Mouse (Mus musculus) left cerebral cortex, adult 2 months (tissue): ENCODE results near the gene Colq. TPM values are rescaled to one million over a fixed set of nuclear protein-coding genes. Genes with fewer than 3 reads are reported as not detected.

ENCODE experiments used
- DNase-seq, 2 experiments: peaks; one replicate each; pipeline ENCODE4 v3.0.0; 2021 to 2022; ENCODE audit warnings: low spot score in 2 of 2, mixed read lengths in 1 of 2; ENCODE audit errors: extremely low spot score in 1 of 2
- H3K27ac ChIP-seq: fragments of 200-600 bp; 2 replicates; pipeline ENCODE4 v1.8.1; 2022
- H3K4me3 ChIP-seq: fragments of 200-600 bp; 2 replicates; pipeline ENCODE4 v1.8.1; 2022
- CTCF ChIP-seq: fragments of 200-600 bp; IDR thresholded peaks from 2 replicates; pipeline ENCODE4 v1.8.1; 2022; ENCODE audit warnings: antibody characterized with exemption, mild to moderate bottlenecking, moderate library complexity
- intact Hi-C: fragments of 180-260 bp; cut with DNase I; formaldehyde crosslinking; loops from one replicate; pipeline ENCODE4 v1.15.1; 2025
- total RNA-seq, 2 experiments: library from RNA; stranded (reverse); gene quantifications; 2 replicates each; pipeline ENCODE4 v1.2.3; 2021

Colq gene
- total RNA-seq, 2 experiments from 2014 or later = 1.1 to 1.8 TPM

DNA sequence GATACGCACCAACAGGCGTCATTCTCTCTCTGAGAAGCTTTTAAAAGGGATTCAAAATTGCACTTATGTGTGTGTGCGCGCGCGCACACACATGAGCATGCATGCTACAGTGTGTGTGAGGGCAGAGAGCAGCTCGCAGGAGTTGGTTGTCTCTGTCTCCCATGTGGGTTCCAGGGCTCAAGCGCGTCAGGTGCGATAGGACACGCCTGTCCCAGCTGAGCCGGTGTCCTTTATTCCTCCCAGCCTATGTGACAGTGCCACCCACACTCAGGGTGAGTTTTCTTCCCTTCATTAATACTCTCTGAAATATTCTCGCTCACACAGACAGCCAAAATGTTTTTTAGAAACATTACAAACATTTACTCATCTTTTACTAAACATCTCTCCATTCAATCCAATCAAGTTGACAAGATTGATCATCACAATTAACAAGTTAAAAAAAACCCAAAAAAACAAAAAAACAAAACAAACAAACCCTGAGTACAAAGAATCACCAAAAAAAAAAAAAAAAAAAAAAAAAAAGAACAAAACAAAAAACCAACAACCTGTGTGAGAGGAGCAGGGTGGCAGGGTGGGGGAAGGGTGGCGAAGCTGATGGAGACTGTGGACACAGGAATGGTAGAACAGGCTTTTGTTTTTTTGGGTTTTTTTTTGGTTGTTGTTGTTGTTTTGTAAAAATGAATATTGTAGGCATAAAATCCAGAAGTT lies 10.9 kb upstream of the Colq start:
- TF ChIP-seq CTCF = no peak

DNA sequence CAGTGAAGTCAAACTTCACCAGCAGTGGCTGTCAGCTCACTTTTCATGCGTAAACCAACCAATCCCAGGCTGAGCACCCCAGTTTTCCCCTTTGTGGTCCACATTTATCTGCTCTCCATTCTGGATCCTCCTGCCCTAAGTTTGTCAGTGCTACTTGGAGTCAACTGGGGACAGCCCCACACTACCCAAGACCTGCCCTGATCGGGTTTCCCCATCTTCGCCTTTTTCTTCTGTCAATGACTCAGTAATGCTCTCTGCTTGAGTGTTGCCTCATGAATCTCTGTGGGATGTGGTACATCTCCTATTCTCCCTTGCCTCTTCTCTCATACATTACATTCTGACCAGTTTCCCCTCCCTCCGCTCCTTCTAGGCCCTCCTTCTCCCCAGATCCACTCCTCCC lies 6.3 kb upstream of the Colq start:
- no peak overlapping the region for H3K27ac ChIP-seq
- intact Hi-C loops = no loop called here
- H3K4me3 ChIP-seq = no peak overlapping the region
- TF ChIP-seq CTCF = no peak
- DNase-seq = no peak

More for the DNA sequence above, 10.9 kb upstream of the Colq start:
- intact Hi-C loops = no loop called here
- DNase-seq = no peak
- Histone ChIP-seq H3K27ac (no peak overlapping the region), H3K4me3 (no peak overlapping the region)

DNA sequence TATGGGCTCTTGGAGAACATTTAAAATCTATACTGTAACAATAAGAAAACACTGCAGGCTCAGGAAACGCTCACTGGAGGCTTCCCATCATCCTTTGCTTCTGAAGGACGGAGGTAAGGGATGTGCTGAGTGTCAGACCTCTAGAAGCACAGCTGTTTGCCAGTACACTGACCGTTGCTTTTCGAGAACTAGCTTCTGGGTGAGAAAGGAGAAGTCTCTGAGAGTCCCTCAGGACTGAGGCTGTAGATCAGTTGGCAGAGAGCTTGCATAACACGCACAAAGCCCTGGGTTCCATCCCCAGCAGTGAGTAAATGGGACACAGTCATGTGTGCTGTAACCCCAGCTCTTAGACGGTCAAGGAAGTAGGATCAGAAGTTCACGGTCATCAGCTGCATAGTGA lies 5.3 kb upstream of the Colq start:
- intact Hi-C loops = no loop called here
- Histone ChIP-seq H3K4me3 (no peak overlapping the region), H3K27ac (no peak overlapping the region)
- no peak for TF ChIP-seq CTCF
- no peak for DNase-seq

DNA sequence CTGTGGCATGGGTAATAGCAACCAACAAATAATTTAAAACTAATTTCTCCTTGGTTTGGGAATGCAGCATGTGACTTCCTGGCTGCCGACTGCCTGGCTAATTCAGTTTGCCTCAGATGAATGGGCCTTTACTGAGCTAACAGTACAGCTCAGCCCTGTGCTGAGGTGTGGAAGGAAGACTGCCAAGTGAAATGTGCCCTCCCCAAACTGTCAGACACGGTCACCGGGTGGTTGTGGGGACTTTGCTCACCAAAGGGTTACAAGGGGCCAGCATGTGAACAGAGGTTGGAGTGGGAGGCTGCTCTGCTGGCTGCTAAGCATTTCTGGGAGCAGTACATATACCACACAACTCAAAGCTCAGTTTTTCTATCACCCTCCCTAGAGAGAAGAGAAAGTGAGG lies 3.5 kb upstream of the Colq start:
- Histone ChIP-seq H3K4me3 (no peak overlapping the region), H3K27ac (no peak overlapping the region)
- TF ChIP-seq CTCF = no peak
- no peak for DNase-seq
- intact Hi-C loops = loop anchor here (5.0 kb wide), 1 partner anchor 62 kb away; no protein-coding TSS in a partner anchor

DNA sequence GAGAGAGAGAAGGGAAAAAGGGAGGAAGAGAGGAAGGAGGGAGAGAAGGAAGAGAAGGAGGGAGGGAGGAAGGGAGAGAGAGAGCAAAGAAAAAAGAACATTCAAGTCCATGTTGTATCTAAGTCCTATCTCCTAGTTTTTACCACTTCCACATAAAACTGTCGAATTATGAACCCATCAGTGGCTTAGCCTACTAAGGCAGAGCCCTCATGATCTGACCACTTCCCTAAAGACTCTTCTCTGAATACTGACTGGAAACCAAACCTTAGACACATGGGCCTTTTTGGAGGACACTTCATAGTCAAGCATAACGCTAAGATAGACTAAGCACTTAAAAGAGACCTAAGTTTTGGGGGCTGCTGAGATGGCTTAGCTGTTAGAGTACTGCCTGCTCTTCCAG lies 1.9 kb upstream of the Colq start:
- DNase-seq = no peak
- no peak for TF ChIP-seq CTCF
- Histone ChIP-seq H3K4me3 (no peak overlapping the region), H3K27ac (no peak overlapping the region)
- intact Hi-C loops = loop anchor here (5.0 kb wide), 1 partner anchor 61 kb away; no protein-coding TSS in a partner anchor

DNA sequence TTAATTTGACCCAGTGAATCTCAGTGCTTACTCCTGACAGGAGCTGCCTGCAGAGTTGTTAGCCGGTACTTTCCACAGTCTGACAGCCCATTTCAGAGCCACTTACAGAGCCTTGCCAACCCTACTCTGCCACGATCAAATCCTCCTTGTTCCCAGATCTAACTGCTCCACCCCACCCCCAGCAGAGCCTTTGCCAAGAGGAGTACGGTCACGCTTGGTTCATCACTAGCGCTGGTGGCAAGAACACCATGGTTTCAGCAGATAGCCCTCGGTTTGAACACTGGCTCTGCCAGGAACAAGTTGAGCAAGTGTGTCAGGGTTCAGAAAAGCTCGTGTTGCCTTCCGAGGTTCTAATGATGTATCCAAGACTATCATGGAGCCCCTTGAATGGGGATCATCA lies 4.7 kb downstream of the Colq start:
- no peak for DNase-seq
- no peak overlapping the region for H3K4me3 ChIP-seq
- intact Hi-C loops = no loop called here
- no peak for TF ChIP-seq CTCF
- H3K27ac ChIP-seq = no peak overlapping the region

DNA sequence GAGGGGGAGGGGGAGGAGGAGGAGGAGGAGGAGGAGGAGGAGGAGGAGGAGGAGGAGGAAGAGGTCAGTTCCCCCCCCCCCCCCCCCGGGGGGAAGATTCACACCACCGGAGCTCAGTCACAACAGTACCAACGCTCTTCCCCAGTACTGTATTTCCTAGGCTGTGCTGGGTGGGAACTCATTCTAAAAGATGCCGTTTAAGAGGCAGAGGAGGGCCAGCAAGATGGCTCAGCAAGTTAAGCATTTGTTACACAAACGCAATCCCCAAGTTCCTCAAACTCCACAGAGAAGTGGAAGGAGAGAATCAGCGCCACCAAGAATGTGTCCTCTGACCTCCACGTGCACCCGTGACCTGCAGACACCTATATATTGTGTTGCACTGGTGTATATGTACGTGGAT lies 8.1 kb downstream of the Colq start:
- Histone ChIP-seq H3K27ac (no peak overlapping the region), H3K4me3 (no peak overlapping the region)
- intact Hi-C loops = no loop called here
- no peak for TF ChIP-seq CTCF
- no peak for DNase-seq

DNA sequence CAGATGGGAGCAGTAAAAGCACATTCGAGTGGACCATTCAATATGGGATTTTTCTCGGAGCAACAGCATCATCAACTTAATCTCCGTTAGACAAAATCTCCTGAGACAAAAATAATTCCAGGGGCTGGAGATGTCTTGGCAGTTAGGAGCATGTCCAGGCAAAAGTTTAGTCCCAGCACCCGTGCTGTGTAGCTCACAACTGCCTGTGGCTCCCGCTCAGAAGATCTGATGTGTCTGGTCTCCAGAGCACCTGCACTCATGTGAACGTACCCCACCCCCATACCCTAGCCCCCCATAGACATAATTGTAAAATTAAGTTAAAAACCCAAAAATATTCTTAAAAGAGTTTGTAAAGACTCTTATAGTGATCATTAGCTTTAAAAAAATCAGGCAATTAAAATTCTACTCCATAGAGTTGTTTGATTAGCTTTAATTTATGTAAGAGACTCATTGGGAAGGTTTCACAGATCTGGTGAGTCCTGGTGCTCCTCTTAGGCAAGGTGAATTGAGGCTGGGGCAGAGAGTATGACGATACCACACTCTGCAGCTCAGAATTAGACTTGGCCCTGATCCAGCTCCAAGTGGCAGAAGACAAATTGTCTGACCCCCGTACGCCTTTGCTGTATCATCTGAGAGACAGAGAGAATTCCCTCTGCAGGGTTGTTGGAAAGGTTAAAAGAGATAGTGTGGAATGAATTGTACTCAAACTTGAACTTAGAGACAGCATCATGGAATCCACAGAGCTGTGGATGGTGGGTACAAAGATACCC lies 13.0 kb downstream of the Colq start:
- H3K4me3 ChIP-seq = no peak overlapping the region
- DNase-seq = no peak
- no peak overlapping the region for H3K27ac ChIP-seq
- TF ChIP-seq CTCF = no peak
- intact Hi-C loops = loop anchor here (2.0 to 10.0 kb wide), 2 partner anchors 45 to 317 kb away; no protein-coding TSS in a partner anchor

DNA sequence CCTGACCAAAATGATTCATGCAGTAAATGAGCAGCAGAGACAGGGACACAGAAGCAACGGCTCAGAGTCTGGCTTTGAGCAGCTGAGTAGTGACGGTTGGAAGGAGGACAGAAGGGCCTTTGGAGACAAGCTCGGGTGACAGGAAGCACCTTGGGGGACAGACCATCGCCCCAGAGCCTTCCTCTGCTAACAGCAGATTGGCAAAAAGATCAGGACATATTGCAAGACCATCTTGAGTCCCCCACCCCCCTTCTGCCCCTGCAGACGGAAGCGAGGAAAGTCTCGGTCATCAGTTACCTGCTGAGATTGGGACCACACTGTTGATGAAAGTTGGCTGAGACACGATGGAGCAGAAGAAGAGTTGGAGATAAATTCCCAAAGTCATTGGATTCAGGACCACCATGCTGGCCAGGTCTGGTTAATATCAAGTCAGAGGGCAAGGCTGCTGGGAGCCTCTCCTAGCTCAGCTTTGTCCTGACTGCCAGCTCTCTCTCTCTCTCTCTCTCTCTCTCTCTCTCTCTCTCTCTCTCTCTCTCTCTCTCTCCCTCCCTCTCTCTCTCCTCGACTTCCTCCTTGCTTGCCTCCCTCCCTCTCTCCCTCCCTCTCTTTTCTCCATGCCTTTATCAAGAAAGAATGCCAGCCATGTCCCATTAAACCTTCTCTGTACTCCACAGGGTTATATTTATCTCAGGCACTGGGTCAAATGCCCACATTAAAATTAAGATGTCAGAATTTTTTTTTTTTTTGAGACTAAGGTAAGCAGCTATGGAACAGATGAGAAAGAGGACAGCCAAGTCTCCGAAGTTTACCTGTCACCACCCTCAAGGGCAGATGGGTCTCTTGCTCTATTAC lies 14.1 kb downstream of the Colq start:
- DNase-seq = no peak
- Histone ChIP-seq H3K4me3 (no peak overlapping the region), H3K27ac (no peak overlapping the region)
- intact Hi-C loops = loop anchor here (2.0 to 10.0 kb wide), 2 partner anchors 46 to 318 kb away; no protein-coding TSS in a partner anchor
- no peak for TF ChIP-seq CTCF

DNA sequence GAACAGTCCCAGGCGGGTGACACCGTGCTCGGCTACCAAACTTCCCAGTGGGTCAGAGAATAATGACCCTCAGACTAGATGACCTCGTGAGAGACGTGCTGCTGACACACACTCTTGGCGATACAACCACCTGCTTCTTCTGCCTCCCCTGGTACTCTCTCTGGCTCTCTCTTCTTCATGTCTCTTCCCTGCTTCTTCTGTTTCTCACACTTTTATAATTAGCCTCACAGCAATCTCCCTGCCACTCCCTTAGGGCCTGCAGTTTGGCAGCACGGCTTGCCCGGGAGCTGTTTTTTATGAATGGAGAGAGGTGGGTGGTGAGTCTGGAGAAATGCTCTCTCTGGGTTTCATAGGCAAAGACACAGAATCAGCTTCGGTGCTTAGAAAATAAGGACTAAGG lies 15.3 kb downstream of the Colq start:
- intact Hi-C loops = loop anchor here (2.0 to 10.0 kb wide), 2 partner anchors 47 to 319 kb away; no protein-coding TSS in a partner anchor
- Histone ChIP-seq H3K4me3 (no peak overlapping the region), H3K27ac (no peak overlapping the region)
- DNase-seq = peak in 1 of 2 experiments; percentile 54
- no peak for TF ChIP-seq CTCF

DNA sequence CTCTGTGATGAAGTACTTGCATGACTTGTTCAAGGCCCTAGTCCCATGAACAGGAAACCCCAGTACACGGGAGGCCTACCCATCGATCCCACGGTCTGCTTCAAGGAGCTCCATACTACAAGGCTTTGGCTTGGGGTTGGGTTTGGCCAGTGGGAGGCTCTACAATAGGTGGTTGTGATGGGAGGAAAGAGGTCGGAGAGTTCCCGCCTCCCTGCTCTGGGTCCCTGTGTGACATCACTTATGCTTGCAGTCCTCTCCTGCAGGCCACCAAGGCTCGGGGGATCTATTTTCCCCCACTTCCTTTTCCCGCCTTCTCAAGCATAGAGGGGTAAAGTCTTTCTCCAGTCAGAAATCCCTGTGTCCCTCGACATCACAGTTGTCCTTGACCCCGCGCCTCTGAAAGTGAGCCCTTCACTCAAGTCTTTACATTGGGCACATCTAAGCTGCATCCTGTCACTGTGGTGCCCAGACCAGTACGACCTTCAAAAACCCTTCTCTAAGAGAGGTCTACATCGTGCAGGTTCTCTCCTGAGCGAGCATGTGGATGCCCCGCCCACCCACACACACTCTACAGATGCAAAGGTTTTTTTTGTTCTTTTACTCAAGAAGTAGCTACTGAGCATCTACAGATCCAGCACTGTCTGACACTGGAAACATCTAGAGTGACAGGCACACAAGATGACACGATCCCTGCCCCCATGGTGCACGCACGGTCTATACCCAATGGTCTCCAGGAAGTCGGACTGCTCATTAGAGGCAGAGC lies 16.1 kb downstream of the Colq start:
- no peak overlapping the region for H3K27ac ChIP-seq
- intact Hi-C loops = loop anchor here (10.0 kb wide), 1 partner anchor 320 kb away; no protein-coding TSS in a partner anchor
- DNase-seq = no peak
- no peak for TF ChIP-seq CTCF
- no peak overlapping the region for H3K4me3 ChIP-seq
